Mouse (Mus musculus) liver, embryonic 11.5 days (tissue): ENCODE measurements around the gene Nav2. TPM values are rescaled to one million over a fixed set of nuclear protein-coding genes. Genes with fewer than 3 reads are reported as not detected.

Experiments
- ATAC-seq: fragments of 200-750 bp; cut with Nextera tagmentation; replicated peaks from 2 replicates; pipeline ENCODE4 v1.8.0; 2017; ENCODE audit warnings: moderate number of reproducible peaks, mild to moderate bottlenecking, moderate TSS enrichment, moderate library complexity; ENCODE audit not compliant: low FRiP score
- DNase-seq: peaks from one replicate; pipeline ENCODE4 v3.0.0-alpha.2; 2017; ENCODE audit warnings: low spot score
- H3K27ac ChIP-seq: fragments of 300-500 bp; sonication (generic); 2 replicates; pipeline ENCODE4 v1.5.1; 2014; ENCODE audit warnings: mild to moderate bottlenecking, low read depth, low read length, control low read depth
- H3K27me3 ChIP-seq: fragments of 300-500 bp; sonication (generic); replicated peaks from 2 replicates; pipeline ENCODE4 v1.6.1; 2014; ENCODE audit warnings: low read length, mixed read lengths; ENCODE audit not compliant: control insufficient read depth, insufficient read depth
- H3K36me3 ChIP-seq: fragments of 300-500 bp; sonication (generic); 2 replicates; pipeline ENCODE4 v1.6.1; 2014; ENCODE audit warnings: mild to moderate bottlenecking, low read length, moderate library complexity, mixed read lengths; ENCODE audit not compliant: control insufficient read depth, insufficient read depth
- H3K4me1 ChIP-seq: fragments of 300-500 bp; sonication (generic); replicated peaks from 2 replicates; pipeline ENCODE4 v1.6.1; 2014; ENCODE audit warnings: low read length, mixed read lengths; ENCODE audit not compliant: control insufficient read depth, insufficient read depth
- H3K4me2 ChIP-seq: fragments of 300-500 bp; sonication (generic); 2 replicates; pipeline ENCODE4 v1.6.1; 2014; ENCODE audit warnings: mild to moderate bottlenecking, control low read depth, moderate library complexity
- H3K4me3 ChIP-seq: fragments of 300-500 bp; sonication (generic); 2 replicates; pipeline ENCODE4 v1.5.1; 2014; ENCODE audit warnings: low read depth, low read length, control low read depth
- H3K9ac ChIP-seq: fragments of 300-500 bp; sonication (generic); 2 replicates; pipeline ENCODE4 v1.6.1; 2014; ENCODE audit warnings: low read depth, low read length, control low read depth
- H3K9me3 ChIP-seq: fragments of 300-500 bp; sonication (generic); 2 replicates; pipeline ENCODE4 v1.6.1; 2016; ENCODE audit warnings: low read length, inconsistent platforms, mixed read lengths; ENCODE audit not compliant: control insufficient read depth
- WGBS: fragments of 180-500 bp; shearing (Covaris S2); extraction: QIAGEN DNeasy Blood & Tissue Kit; methylation state at CpG from one replicate; pipeline ENCODE4 v1.1.7; 2014; 5-methylcytosine and 5-hydroxymethylcytosine counted together
- polyA plus RNA-seq: library from polyadenylated mRNA; unstranded; fragments of >200 nt; fragmentation: Nextera tagmentation; extraction: Ambion mirVana; gene quantifications from 2 replicates; pipeline ENCODE4 v1.2.1, GENCODE M21; 2014

Nav2 gene
- polyA plus RNA-seq, 1 experiment from 2014 or later = 6.2 TPM

DNA sequence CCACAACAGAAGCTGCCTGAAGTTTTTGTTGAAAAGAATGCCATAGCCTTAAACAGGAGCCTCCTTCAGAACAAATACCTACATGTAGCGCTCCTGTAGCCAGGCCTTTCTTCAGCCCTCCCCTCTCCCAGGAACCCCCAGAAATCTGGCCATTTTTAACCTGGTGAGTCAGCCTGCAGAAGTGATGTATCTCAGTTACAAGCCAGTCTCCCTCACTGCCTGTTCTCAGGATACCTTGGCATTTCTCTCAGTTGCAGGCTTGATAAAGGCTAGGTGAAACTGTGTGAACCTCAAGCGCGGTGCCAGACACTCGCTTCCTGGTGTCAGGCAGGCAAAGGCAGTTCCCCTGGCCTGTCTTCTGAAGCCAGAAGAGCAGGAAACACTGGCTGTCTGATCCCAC lies 570.4 kb downstream of the Nav2 start:
- no peaks in the 10 kb centered on the region for H3K36me3 ChIP-seq
- DNase-seq (no peak), ATAC-seq (no peak)
- no peaks in the 10 kb centered on the region for H3K9me3 ChIP-seq
- H3K4me1 ChIP-seq = peaks cover 11% of the 10 kb centered on the region
- H3K9ac ChIP-seq = no peak overlapping the region
- no peak overlapping the region for H3K27ac ChIP-seq
- no peak overlapping the region for H3K4me3 ChIP-seq
- H3K4me2 ChIP-seq = no peak overlapping the region
- WGBS = 64% methylated on average over 4 of the region's 4 CpGs
- no peaks in the 10 kb centered on the region; the same call in 1 of the 2 replicates for H3K27me3 ChIP-seq

DNA sequence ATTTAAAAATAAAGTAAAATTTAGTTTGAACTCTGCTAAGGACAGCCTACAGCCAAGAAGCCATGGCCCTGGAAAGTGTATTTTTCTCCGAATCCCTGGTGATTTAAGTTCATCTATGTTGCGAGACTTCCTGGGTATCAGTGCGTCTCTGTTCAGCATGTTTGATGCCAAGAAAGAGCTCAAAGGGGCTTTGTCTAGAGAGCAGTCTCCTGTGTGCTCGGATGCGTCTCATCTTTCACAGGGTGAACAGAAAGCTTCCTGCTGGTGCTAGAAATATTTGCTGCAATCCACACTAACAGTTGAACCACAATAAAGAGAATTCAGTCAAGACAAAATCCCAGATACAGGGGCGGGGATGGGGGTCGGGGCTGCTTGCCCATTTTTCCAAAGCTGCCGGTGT lies 572.4 kb downstream of the Nav2 start:
- H3K27ac ChIP-seq = no peak overlapping the region
- peaks cover 7% of the 10 kb centered on the region for H3K4me1 ChIP-seq
- DNase-seq = no peak
- 80% methylated on average over 8 of the region's 8 CpGs for WGBS
- no peaks in the 10 kb centered on the region; the same call in 1 of the 2 replicates for H3K27me3 ChIP-seq
- no peak for ATAC-seq
- no peak overlapping the region for H3K4me3 ChIP-seq
- no peak overlapping the region for H3K9ac ChIP-seq
- H3K36me3 ChIP-seq = no peaks in the 10 kb centered on the region
- H3K4me2 ChIP-seq = no peak overlapping the region
- no peaks in the 10 kb centered on the region for H3K9me3 ChIP-seq

DNA sequence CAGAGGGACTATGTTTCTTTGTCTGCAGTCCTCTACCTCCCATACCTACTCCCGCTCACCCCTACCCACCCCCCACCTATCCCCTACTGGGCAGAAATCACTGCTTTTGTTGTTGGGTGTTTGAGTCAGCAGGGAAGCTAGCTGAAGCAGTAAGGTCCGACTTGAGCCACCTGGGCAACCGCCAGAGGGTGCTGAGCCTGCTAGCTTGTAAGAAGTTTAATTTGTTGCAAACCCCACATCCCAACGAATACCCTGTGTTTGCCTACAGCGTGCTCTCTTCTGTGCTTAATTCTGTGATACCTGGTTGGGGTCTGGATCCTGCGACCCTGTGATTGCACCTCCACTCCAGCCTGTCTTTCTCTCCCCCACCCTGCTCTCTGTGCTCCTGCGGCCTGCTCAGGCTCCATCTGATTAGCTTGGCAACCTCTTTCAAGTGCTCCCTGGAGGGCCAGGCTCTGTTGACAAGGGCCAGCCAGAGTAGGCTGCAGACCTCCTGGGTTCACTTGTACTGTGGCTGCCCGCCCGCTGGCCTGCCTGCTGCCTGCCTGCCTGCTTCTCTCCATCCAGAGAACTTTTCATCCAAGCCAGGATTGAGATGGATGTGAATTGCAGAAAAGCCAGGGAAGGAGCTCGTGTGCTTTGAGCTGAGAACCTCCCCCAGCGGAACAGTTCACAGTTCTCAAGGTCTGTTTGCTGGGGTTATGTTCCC lies 575.7 kb downstream of the Nav2 start:
- no peaks in the 10 kb centered on the region; the same call in 1 of the 2 replicates for H3K4me1 ChIP-seq
- H3K27ac ChIP-seq = no peak overlapping the region
- H3K36me3 ChIP-seq = no peaks in the 10 kb centered on the region
- no peak overlapping the region for H3K4me3 ChIP-seq
- H3K9me3 ChIP-seq = no peaks in the 10 kb centered on the region
- no peak overlapping the region for H3K4me2 ChIP-seq
- DNase-seq (no peak), ATAC-seq (no peak)
- no peak overlapping the region for H3K9ac ChIP-seq
- WGBS = 29% methylated on average over 11 of the region's 11 CpGs
- no peaks in the 10 kb centered on the region; the same call in 1 of the 2 replicates for H3K27me3 ChIP-seq

DNA sequence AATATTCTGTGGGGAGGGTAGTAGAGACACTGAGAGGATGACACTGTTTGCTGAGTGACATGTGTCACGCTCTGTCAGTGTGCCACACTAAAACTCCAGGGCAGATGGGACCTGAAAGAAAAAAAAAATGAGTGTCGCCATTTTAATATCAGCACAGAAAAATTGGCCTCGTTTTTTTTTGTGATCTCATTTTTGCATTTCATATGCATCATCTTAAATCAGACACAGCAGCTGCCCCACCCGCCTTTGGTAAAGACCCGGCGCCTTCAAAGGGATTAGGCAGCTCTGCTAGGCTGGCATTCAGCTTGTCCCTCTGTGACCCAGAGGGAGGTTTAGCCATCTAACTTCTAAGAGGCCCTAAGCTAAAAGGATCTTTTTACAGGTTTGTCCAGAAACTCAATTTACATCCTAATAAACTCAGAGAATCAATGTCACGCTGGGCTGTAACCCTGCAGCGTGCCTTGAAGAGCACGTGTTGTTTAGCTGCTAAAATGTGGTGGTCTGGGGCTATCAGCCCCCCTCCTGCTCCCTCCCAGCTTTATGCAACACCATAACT lies 576.9 kb downstream of the Nav2 start:
- Histone ChIP-seq H3K4me3 (no peak overlapping the region), H3K4me1 (no peaks in the 10 kb centered on the region), H3K4me2 (no peak overlapping the region), H3K9ac (no peak overlapping the region), H3K27ac (no peak overlapping the region), H3K9me3 (no peaks in the 10 kb centered on the region), H3K36me3 (no peaks in the 10 kb centered on the region), H3K27me3 (no peaks in the 10 kb centered on the region)
- ATAC-seq (no peak), DNase-seq (no peak)
- 49% methylated on average over 9 of the region's 9 CpGs for WGBS

DNA sequence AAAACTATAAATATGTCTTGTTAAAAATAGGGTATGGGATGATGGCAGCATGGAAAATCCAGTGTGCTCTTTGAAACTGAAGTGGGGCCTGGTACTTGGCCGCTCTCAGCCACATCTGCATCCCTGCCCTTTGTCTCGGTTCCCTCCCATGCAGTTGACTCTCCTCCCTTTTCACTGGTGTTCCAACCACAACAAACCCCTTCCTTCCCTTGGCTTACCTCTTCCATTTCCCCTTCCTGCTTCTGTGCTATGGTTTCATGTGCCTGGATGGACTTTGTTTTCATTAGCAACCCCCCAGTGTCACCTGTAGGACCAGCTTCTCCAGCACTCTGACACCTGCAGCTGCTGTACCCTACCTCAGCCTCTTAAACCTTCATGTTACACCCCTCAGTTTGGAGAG lies 578.8 kb downstream of the Nav2 start:
- WGBS = 57% methylated on average over 2 of the region's 2 CpGs
- H3K9me3 ChIP-seq = no peaks in the 10 kb centered on the region
- H3K27ac ChIP-seq = no peak overlapping the region
- no peak overlapping the region for H3K4me2 ChIP-seq
- no peaks in the 10 kb centered on the region for H3K4me1 ChIP-seq
- H3K36me3 ChIP-seq = no peaks in the 10 kb centered on the region
- no peak overlapping the region for H3K4me3 ChIP-seq
- no peak overlapping the region for H3K9ac ChIP-seq
- H3K27me3 ChIP-seq = no peaks in the 10 kb centered on the region
- DNase-seq (no peak), ATAC-seq (no peak)

DNA sequence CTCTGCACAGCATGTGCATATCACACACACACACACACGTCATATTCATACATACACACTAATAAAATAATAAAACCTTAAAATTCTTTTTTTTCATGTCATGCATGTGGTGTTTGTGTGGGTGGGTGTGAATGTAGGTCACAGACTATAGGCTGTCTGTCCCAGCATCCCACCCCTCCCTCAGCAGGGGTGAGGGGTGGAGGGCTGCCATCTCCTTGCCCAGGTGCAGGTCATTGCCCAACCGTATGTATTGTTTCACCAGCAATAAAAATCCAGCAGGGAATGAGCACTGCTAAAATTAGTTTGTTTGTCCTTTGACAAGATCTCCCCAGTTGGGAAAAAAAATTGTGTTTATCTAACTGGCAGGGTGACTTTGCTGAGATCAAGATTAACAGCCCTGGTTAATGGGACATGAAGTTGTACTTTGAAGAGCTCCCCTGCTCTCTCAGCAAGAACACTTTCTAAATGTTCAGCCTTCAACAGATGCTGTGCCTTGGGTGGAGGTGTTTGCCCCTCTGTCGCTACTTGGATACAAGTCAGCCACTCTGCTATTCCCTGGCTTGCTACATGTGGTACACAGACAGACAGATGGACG lies 580.1 kb downstream of the Nav2 start:
- Histone ChIP-seq H3K27me3 (no peaks in the 10 kb centered on the region), H3K4me3 (no peak overlapping the region), H3K4me2 (no peak overlapping the region), H3K36me3 (no peaks in the 10 kb centered on the region), H3K27ac (no peak overlapping the region), H3K4me1 (no peaks in the 10 kb centered on the region), H3K9me3 (no peaks in the 10 kb centered on the region), H3K9ac (no peak overlapping the region)
- no peak for DNase-seq
- 68% methylated on average over 4 of the region's 4 CpGs for WGBS
- ATAC-seq = no peak

DNA sequence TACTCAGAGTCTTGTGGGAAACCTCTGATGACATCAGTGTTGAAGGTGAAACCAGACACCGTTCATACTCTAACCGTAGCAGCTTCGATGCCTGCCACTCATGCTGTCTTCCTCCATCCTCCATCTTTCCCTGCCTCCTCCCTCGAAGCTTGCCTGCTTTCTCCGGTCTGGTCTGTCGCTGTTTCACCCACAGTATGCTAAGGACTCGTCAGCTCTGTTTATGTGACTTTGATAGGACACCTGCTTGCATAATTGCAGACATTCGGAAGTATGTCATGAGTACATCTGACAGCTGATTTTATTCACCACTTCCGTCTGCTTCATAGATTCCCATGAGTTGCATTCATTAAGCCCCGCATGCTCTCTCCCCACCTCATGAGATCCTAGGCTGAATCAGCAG lies 582.3 kb downstream of the Nav2 start:
- Histone ChIP-seq H3K27me3 (no peaks in the 10 kb centered on the region), H3K27ac (no peak overlapping the region), H3K4me1 (no peaks in the 10 kb centered on the region), H3K9ac (no peak overlapping the region), H3K9me3 (no peaks in the 10 kb centered on the region), H3K4me3 (no peak overlapping the region), H3K4me2 (no peak overlapping the region), H3K36me3 (no peaks in the 10 kb centered on the region)
- WGBS = 79% methylated on average over 10 of the region's 10 CpGs
- DNase-seq (no peak), ATAC-seq (no peak)

DNA sequence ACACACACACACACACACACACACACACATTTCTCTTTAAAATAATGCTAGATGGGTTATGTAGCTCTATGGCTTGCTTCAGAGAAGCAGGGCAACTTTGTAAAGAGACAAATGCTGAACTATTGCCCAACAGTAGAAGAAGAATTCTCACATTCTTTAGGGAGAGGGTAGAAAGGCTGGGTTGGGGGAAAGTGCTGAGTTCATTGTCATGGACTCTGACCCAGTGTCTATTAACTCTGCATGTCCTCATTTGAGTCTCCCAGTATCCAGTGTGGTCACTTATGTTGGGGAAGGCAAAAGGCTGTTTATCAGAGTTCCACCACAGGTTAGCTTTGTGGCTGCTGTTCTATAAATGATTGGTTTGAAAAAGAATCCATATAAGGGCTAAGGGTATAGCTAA lies 584.1 kb downstream of the Nav2 start:
- Histone ChIP-seq H3K4me3 (no peak overlapping the region), H3K4me1 (peaks cover 3% of the 10 kb centered on the region), H3K9ac (no peak overlapping the region), H3K9me3 (no peaks in the 10 kb centered on the region), H3K4me2 (no peak overlapping the region), H3K27me3 (no peaks in the 10 kb centered on the region), H3K27ac (no peak overlapping the region), H3K36me3 (no peaks in the 10 kb centered on the region)
- DNase-seq (no peak), ATAC-seq (no peak)

DNA sequence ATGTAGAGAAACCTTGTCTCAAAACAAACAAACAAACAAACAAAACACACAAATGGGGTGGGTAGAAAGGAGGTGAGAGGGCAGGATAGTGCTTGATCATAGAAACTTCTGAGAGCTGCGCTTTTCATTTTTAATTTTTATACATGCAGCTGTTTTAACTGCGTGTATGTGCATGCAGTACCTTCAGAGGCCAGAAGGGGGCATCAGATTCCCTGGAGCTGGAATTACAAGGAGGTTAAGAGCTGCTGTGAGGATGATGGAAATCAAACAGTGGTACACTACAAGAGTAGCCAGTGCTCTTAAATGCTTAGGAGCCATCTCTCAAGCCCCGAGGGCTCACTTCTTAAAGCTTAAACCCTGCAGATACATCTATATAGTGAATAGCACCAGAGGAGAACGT lies 584.7 kb downstream of the Nav2 start:
- DNase-seq = no peak
- no peak overlapping the region for H3K9ac ChIP-seq
- H3K4me1 ChIP-seq = peaks cover 3% of the 10 kb centered on the region
- H3K4me3 ChIP-seq = no peak overlapping the region
- ATAC-seq = no peak
- no peak overlapping the region for H3K27ac ChIP-seq
- H3K36me3 ChIP-seq = no peaks in the 10 kb centered on the region
- 78% methylated on average over 4 of the region's 4 CpGs for WGBS
- H3K4me2 ChIP-seq = no peak overlapping the region
- H3K27me3 ChIP-seq = no peaks in the 10 kb centered on the region
- H3K9me3 ChIP-seq = no peaks in the 10 kb centered on the region
